Mouse (Mus musculus) c-Kit-positive CD71-positive TER-119-negative erythroid progenitor cells, embryonic 14.5 days (primary cell): Measurements from ENCODE around the gene Zfp592.

Experiments
- DNase-seq: peaks from one replicate; pipeline ENCODE4 v3.0.0-alpha.2; 2013; ENCODE audit warnings: low read depth

The Zfp592 gene

DNA sequence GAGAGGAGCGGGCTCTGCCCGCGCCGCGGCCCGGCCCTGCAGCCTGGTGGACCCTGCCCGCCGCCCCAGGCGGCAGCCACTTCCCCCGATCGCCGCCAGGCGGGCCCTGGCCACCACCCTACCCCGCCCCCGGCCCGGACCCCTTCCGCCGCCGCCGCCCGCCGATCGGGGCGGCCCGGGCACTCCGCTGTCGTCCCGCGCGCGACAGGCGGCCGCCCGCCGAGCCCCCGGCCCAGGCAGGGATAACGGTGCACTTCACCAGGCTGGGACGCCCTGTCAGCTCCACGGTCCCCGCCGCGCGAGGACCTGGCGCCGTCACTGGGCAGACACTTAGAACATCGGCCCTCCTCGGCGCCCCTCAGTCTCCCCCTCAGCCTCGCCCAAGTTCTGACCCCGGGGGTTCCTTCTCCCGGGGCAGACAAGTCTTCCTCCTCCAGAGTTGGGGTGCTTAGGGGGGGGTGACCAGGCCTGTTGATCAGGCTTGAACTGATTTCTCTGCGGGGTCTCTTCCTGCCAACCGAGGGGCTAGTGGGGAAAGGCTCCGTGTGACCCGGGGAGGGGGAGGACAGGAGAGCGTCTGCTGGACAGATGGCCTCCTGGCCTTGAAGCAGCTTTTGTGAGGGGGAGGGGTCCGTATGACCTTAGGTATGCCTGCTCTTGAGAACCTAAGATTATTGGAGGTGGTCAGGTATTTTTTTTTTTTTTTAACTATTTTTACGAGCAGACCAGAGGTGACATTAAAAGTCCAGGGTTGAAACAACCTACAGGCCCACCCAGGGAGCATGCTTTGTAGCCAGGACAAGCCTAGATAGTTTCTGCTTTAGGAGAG is 567 bp downstream of the Zfp592 start:
- no peak for DNase-seq

DNA sequence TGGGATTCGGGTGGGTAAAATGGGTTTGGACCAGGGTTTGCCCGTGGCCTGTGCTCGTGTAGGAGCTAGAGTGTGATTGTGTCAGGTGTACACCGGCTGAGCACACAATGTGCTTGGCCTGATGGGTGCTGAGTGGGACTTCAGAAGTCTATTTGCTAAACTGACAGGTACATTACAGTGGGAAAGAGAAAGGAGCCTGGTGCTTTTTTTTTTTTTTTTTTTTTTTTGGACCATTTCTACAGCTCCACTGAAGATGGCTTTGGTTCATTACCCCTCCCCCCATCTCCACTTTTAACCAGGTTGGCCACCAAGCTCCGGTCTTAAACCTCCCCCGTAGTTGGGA is 1.2 kb downstream of the Zfp592 start:
- DNase-seq: no peak

DNA sequence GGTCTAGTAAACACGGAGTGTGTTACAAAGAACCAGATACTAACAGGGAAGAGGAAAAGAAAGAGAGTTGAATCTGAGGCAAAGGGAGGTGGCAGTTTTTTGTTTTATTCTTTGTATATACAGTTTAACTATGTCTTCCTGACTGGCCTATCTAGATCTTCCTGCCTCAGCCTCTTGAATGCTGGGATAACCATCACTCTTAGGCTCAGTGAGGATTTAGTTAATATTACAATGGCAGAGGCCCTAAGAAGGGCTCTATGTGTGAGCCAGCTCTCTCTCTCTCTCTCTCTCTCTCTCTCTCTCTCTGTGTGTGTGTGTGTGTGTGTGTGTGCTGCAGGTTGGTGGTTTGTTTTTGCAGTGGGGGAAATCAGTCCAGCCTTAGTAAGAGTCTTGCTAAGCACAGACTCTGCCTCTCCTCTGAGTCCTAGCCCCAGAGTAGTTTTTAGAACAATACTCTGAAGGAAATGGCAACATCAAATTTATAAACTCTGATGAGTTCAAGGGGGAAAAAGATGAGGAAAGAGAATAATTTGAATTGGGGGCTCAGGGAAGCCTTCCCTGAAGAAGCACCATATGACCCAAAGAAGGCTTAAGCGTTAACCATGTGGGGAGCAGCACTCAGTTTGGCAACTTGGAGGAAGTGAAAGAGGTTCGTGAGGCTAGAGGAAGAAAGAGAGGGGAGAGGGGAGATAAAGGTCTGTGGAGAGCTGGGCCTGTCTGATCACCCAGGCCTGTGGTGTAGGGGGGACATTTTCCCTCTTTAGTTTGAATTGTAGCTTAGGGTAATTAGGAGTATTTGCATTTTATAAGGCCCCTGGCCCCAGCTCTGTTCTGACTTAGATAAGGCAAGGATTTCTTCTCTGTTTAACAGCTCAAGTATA is 2.0 kb downstream of the Zfp592 start:
- no peak for DNase-seq

DNA sequence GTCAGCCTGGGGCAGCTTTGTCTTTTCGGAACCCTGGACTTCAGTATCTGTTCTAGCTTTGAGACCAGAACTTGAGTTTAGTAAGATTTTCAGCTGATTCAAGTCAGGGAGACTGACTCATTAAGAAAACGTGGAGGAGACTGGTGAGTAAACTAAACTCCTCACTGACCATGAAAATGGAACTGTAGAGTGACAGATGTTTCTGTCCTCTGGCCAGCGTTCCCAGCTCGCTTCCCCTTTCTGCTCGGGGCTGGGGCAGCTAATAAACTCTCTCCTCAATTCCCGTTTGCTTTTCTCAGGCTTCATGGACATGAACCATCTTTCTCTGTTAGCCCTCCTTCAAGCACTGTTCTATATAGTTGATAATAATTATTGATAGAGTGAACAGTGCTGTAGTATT is 4.3 kb downstream of the Zfp592 start:
- no peak for DNase-seq

DNA sequence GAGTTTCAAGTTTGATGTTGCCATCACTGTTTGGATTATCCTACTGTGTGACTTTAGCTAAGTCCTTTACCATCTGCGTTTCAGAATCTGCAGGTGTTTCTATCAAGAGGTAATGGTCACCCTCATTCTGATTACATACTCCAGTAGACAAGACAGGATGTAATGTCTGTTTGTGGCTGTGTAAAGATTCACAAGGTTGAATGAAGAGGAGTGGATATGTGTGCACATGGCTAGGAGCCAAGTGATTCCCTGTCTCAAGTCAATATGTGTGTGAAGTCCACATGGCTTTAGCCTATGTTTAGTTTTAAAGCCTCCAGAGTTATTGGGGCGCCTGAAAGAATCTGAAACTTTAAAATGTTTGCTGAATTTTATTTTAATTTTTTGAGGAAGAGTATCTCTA is 6.1 kb downstream of the Zfp592 start:
- no peak for DNase-seq

DNA sequence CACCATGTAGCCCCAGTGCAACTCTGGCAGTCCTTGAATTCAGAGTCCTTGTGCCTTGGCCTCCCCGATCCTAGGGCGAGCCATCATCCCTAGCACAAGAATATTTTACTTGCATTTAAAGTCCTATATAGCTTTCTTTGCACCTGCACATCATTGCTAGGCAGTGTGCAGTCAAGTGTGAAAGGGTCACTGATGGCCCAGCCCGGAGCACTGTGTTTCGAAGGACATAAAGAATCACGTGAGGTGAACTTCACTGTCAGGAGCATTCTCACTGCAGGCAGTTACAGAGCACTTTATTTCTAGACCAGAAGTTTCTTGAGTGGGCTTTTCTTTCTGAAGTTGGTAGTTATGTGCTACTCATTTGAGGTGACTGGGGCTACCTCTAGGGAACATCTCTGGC is 8.4 kb downstream of the Zfp592 start:
- no peak for DNase-seq

DNA sequence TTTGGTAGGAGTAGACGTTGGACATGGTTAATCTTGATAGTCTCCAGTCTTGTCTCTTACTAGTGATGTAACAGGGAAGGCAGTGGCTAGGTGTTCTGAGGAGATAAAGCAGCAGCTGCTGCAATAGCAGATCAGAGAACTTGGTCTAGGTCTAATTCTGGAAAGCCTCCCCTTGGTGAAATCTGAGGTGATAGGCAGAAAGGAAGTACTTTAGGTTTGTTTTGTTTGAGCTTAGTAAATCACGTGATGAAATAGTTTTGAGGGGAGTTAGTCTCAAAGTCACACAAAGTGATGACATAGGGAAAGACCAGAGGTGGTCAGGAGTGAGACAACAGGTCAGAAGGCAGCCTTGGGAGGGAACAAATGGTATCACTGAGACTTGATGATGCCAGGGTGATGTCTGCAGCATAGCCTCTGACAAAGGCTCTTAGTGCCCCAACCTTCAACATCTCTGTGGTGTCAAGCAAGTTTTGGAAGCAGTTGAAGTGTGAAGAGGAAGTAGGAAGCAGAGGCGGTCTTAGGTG is 11.1 kb downstream of the Zfp592 start:
- DNase-seq: no peak

DNA sequence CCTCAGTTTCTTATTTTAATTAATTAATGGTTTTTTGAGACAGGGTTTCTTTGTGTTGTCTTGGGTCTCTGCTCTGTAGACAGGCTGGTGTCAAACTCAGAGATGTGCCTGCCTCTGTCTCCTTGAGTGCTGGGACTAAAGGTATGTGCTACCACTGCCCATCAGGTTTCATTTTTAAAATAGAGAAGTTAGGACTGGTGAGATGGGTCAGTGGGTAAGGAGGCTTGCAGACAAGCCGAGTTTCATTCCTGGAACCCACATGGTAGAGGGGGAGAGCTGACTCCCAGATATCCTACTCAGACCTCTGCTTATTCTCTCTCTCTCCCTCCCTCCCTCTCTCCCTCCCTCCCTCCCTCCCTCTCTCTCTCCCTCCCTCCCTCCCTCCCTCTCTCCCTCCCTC is 12.5 kb downstream of the Zfp592 start:
- no peak for DNase-seq

DNA sequence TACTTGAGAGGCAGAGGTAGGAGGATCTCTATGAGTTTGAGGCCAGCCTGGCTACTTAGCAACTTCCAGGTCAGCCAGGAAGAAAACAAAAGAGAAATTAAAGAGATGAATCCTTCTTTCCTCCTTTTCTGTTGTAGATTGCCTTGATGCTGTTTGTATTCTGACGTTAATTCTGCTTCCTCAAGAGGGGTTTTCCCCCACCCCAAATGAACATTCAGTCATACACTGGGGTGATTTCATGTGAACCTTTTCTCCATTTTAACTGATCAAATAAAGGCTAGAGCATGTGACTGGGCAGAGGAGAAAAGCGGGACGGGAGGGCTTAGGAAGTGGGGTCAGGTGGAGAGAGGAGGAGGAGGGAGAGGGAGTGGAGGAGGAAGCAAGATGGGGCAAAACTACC is 14.8 kb downstream of the Zfp592 start:
- DNase-seq: no peak

DNA sequence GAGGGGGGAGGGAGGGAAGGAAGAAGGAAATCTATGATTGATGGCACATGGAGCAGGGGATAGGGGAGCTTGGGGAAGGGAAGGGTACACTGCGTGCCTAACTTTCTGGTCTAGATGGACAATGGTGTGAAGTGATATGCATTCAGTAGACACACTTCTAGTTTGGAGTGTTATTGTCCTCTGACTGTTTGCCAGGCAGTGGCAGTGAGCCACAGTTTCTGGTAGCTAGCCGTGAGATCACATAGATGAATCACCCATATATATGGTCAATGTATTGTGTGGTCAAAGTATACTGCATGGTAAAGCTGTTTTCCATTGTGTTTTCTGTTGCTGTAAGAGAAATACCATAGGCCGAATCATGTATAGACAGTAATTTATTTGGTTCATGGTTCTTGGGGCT is 18.1 kb downstream of the Zfp592 start:
- DNase-seq: no peak

DNA sequence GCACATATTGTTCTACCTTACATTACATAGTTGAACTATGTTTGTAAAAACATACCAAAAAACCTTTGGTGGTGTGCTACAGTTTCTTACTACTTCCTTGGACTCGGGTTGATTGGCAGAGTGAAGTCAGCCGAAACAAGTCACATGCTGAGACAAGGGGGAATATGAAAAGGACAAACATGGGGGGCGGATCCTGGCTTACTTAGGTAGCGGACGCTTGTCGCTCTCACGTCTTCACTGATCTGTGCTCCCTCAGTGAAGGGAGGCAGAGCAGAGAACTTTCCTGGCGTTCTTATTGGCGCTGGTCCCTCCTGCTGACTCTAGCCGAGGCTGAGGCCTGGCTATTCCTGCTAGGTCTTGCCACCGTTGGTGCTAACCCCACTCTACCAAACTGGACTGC is 26.8 kb downstream of the Zfp592 start:
- DNase-seq: no peak

DNA sequence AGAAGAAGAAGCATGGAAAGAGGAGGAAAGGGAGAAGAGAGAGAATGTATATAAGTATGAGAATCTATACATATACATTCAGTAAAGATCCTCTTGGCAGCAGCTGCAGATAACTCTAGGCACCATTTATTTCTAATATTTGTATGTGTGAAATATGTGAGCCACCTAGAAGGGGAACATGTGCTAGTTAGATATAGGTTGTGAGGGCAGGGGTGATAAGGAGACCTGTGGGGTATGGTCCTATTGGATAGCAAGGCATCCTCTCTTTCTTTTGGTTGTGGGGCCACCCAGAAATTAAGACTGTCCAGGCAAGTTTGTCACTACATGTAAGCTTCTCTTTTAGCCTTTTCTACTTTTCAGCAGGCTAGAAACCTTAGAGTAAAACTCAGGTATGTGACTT is 29.2 kb downstream of the Zfp592 start:
- DNase-seq: peak; percentile 33

DNA sequence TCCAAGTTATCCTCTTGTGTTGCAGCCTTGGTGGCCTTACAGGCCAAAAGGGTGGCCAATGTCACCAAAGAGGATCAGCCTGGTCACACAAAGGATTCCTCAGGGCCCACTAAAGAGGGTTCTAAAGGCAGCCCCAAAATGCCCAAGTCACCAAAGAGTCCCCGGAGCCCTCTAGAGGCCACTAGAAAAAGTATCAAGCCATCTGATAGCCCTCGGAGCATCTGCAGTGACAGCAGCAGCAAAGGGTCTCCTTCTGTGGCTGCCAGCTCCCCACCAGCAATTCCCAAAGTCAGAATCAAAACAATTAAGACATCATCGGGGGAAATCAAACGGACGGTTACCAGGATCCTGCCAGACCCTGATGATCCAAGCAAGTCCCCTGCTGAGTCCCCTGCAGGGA is 30.6 kb downstream of the Zfp592 start:
- DNase-seq: no peak

DNA sequence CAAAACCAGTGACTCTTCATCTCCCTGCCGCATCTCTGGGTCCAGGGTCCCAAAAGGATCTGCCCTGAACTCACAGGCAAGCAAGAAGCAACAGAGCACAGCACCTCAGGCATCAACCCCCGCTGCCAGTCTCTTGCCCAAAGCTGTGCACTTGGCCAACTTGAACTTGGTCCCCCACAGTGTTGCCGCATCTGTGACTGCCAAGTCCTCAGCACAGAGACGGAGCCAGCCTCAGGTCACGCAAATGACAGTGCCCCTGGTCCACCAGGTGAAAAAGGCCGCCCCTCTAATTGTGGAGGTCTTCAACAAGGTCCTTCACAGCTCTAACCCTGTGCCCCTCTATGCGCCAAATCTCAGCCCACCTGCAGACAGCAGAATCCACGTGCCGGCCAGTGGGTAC is 31.2 kb downstream of the Zfp592 start:
- no peak for DNase-seq

DNA sequence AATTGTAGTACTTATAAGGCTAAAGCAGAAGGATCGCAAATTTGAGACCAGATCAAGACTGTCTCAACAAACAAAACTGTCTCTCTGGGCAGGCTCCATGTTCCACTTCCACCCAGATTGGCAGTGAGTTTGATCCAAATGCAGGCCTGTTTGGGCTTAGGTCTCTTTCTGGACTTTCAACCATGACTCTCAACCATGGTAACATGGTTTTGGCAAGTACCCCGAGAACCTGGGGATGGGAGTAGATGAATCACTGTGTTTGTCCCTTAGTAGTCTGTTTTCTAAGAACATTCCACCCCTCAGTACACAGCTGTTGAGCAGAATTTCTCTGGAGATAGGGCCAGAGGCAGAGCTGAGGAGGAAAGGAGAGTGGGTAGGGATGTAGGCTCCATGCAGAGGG is 32.3 kb downstream of the Zfp592 start:
- no peak for DNase-seq

DNA sequence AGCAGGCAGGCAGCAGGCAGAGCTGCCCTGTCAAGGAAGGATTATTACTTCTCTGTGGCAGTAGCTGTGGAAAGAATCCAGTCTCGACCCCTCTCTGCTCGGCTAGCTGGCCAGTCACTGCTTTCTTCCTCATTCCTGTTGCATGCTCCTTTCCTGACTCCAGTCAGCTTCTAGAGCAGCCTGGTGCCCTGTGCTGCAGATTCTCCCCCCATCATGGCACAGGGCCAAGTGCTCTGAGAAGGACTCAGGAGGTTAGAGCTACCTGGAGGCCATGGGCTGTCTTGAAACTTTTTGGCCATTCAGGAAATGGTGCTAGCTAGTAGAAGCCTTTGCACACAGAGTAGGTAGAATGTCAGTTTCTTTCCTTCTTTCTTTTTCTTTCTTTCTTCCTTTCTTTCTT is 46.2 kb downstream of the Zfp592 start:
- no peak for DNase-seq

DNA sequence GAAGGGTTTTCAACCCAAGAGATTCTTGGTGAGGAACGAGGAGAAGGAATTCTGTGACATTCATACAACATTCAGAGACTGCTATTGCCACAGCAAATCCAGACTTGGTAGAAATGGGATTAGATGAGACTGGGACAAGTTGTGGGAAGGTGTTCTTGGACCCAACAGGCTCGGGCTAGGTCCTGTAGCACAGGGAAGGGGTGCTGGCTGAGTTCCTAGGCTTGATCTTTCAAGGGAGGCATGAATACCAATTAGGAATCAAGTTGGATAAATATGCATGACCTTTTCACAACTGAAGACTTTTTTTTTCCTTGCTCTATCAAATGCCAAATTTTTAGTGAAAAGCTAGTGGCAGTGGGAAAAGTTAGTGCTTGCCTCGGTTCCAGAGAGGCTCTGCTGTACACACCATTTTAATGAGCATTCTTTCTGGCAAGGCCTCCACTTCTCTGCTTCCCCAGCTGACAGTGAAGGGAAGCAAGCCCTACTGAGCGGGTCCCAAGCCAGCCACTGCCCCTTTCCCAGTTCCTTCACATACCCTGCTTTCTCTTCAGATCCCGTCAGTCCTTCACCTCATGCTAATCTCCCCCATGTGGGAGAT is 49.6 kb downstream of the Zfp592 start:
- DNase-seq: no peak

DNA sequence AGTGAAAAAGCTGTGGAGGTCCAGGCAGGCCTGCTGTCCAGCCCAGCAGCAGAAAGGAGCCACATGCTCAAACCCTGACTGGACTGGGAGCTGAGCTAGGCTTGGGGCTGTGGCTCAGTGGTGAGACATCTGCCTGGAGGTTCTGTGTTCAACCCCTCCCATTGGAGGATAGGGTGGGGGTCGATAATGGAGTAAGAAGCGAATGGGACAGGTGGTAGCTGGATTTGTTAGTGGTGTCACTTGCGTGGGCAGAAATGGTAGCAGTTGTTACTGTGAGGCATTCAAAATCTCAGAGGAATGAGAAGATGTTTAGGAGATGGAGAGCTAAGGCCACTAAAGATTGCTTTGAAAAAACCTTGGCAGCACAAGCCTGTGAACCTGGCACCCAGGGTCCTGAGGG is 54.4 kb downstream of the Zfp592 start:
- DNase-seq: no peak

DNA sequence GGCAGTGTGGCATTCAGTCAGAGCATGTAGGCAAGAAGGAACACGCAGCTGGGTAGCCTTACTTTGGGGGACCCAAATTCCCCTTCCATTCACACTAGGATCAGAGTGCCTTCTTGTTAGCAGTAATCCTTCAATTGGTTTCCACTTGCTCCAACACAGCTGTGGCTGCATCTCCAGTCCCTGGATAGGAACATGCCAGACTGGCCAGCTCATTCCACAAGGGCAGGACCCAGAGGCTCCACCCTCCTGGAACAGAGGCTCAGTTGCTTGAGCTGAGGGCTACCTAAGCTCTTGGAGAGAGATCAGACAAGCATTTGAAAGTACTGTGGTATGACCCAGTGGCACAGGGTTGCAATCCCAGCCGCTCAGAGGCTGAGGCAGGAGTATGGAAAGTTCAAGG is 55.0 kb downstream of the Zfp592 start:
- no peak for DNase-seq

DNA sequence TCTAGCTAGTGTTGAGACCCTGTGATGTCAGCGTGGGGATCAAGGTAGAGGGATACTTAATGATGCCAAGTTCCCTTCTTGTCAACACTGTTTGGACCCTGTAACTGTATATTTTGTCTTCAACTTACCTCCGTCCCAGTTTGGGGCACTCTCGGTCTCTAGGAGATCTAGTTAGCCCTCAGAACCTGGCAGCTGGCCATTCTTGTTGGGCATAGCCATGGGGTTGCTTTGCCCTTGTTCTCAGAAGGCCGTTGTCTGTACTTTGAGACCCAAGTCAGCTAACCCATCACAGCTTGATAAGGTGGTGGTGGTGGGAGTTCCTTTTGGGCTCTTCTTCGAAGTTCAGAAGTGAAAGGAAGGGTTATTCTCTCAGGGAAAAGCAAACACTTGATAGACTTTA is 56.5 kb downstream of the Zfp592 start:
- no peak for DNase-seq

DNA sequence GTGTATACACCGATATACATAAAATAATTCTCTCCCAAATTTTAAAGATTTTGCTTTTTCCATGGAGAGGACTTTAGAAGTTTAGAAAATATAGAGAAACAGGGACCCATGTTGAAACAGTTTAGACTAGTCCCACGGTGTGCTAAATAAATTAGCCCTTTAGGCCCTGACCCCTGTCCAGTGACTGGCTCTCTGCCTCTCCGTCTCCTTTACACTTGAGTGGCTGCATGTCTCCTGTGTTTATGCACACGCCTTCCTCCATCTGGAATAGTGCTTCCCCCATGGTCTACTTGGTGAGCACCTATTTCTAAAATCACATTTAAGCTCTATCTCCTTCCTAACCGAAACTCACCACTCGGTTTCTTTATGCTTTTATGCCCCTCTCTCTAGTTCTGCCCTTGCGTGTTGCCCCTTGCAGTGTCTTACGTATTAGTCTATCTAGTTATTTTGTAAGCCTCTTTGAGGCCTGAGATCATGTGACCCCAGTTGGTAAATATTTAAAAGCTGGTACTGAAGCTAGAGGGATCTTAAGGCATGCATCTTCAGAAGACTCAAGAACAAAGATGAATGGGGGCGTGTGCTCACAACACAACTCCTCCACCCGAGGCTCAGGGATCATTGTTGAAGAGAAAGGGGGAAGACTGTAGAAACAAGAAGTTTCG is 62.4 kb downstream of the Zfp592 start:
- DNase-seq: no peak

DNA sequence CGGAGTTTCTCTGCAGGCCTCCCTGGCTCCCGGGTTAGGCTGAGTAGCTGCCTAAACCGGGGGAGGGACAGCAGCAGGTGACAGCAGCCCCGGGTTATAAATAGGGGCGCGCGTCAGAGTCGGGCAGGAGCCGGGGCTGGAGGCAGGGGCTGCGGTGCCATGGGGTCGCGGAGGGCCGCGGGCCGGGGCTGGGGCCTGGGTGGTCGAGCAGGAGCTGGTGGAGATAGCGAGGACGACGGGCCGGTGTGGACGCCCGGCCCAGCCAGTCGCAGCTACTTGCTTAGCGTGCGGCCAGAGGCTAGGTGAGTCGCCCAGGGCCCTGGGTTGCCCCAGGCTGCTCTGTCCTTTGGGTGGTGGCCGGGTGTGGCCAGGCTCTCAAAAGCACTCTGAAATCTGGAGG is 64.0 kb downstream of the Zfp592 start, which contains the start of gene Alpk3:
Alpk3 (plus strand) TSS at position 130 of the 400 bp plus-strand sequence.
- DNase-seq: no peak
